Mouse (Mus musculus): Measurements from ENCODE around the gene Zdhhc23.

DNA sequence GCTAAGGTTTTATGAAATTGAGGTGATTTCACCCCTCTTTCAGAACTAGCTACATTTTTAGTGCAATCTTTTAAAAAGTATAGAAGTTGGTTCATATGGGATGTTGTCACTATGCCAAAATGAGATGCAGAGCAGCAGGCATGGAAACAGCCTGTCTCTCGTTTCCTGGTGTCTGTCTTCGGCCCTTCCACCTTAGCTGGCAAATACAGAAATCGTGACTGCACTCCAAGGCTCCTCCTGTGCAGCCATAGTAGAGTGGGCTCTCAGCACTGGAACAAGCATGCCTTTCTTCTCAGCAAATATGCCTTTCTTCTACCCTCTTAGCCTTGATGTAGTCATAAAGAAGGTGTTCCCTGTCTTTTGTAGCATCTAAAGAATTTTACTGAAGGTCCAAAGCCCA, 43.7 kb downstream of the Zdhhc23 start:
- TF ChIP-seq POLR2A (IDR thresholded peaks at IDR 0.05; ENCODE audit: insufficient read depth, low read depth, low read length), result no peak
- no peak for TF ChIP-seq CTCF (IDR thresholded peaks at IDR 0.05; ENCODE audit: insufficient read depth, low read depth, low read length)
